Mouse (Mus musculus) heart, adult 2 months (tissue): Measurements from ENCODE around the gene Tet1.

Experiments
- CTCF ChIP-seq: fragments of 200-600 bp; IDR thresholded peaks from 2 replicates; pipeline ENCODE4 v1.8.1; 2022; ENCODE audit warnings: antibody characterized with exemption, mild to moderate bottlenecking, moderate library complexity
- POLR2A ChIP-seq: fragments of 200-500 bp; IDR thresholded peaks from 2 replicates; pipeline ENCODE4 v1.6.1; 2011; ENCODE audit warnings: mild to moderate bottlenecking, low read depth, low read length, control low read depth; ENCODE audit not compliant: insufficient read depth

DNA sequence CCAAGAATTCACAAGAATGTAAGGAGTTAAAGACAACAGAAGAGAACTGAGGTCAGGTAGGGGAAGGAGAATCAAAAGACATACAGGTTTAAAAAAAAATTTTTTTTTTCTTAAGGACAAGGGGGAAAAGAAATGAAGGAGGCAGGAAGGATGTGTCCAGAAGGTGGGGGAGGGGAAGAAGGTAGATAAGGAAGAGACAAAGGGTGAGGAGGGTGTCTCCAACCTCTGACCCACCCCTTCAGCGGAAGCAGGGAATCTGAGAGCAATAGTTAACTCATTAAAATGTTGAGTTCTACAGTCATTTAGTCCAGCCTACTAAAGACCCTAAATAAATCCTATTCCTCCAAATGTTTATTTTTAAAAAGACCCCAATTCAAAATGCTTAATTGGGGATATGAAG is 24.3 kb downstream of the Tet1 start:
- TF ChIP-seq POLR2A (no peak), CTCF (no peak)
